Mouse (Mus musculus) embryonic fibroblast, embryonic 13.5 days (primary cell): ENCODE data around the gene Ddx39.

ENCODE experiments used
- CTCF ChIP-seq: IDR thresholded peaks from 2 replicates; pipeline ENCODE4 v1.5.1; 2011; ENCODE audit warnings: mild to moderate bottlenecking, control low read depth, low read length, moderate library complexity, borderline replicate concordance; ENCODE audit not compliant: insufficient read depth
- POLR2A ChIP-seq: IDR thresholded peaks from 2 replicates; pipeline ENCODE4 v1.6.1; 2011; ENCODE audit warnings: low read depth, mild to moderate bottlenecking, control low read depth, low read length, moderate library complexity

DNA sequence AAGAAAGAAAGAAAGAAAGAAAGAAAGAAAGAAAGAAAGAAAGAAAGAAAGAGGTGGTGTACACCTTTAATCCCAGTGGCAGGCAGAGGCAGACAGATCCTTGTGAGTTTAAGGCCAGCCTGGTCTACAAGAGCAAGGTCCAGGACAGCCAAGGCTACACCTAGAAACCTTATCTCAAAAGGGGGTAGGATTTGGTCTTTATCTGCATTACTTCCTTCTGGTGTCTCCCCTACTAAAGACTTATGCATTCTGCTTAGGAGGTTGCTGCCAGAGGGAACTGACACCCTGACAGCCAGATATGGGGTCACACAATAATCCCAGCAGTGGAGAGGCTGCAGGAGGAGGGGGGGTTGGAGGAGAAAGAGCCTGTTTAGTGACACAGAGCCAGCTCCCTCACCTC lies 50.7 kb downstream of the Ddx39 start:
- TF ChIP-seq CTCF (no peak), POLR2A (no peak)
